Mouse (Mus musculus): Measurements from ENCODE around the gene Agbl1.
A peak's percentile ranks its signal among the peaks of the same experiment; 100 is the strongest.

The Agbl1 gene

DNA sequence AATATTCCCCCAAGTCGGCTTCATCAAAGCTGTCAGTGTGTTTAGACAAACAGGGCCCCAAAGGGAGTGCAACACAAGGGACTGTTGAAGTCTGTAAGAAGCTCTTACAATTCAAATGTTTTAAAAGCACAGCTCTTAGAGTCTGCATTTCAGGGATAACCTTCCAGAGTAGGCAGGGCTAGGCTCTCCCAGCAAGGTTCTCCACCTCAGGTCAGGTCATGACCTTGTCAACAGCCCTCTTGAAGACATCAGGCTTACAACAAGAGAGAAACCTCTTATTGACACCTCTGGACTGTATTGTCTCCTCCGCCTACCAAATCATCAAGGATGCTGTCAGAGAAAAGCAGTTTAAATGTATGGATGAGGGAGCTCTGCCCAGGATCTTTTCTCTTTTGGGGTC lies 692.0 kb downstream of the Agbl1 start:
- no peak for DNase-seq (ENCODE audit: low read depth, low spot score)

DNA sequence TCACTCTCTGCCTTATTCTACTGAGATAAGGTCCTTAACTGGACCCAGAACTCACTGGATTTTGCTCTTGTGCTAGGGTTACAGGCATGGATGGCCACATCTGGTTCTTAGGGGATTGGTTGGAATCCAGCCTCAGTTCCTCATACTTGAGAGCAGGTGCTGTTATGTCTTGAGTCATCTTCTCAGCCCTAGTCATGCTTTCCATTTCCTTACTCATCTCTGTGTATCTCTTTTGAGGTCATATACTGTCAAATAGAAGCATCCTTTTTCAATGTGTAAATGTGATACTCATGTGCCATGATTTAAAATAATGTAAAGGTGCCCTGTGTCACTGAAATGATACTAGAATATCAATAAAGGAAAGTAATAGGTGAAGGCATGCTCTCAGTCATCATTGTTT lies 705.5 kb downstream of the Agbl1 start:
- DNase-seq (ENCODE audit: low read depth, low spot score): no peak

DNA sequence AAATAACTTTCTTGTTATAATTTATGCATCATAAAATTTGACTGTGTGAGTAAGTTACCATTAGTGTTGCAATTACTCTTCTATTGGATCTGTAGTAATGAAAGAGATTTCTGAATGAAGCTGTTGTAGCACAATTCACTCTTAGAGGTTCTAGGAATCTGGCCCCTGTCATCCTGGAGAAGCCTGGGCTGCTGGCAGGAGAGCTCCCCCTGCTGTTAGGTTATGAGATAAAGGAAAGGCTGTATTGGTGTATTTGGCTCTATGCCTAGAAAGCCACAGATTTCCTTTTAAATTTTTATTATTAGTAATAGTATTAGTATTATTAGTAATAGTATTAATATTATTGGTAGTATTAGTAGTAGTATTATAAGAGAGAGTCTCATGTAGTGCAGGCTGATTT lies 711.8 kb downstream of the Agbl1 start:
- peak; percentile 26 for DNase-seq (ENCODE audit: low read depth, low spot score)

DNA sequence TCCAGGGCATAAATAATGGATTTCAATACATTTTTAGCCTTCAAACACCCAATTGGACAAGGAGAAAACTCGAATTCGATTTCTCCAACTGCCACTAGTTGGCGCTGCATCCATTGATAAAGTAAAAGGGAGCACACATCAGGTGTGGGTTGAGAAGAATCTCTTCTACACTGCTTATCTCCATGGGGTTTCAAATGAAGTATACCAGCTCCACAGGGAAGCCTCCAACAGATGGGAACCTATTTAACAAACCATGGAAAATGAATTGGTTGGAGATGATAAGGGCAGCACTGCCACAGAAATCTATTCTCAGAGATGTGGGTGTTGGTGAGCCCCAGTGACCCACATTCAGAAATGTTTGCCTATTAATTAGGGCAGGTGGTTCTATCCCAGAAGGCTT lies 741.6 kb downstream of the Agbl1 start:
- no peak for DNase-seq (ENCODE audit: low read depth, low spot score)

DNA sequence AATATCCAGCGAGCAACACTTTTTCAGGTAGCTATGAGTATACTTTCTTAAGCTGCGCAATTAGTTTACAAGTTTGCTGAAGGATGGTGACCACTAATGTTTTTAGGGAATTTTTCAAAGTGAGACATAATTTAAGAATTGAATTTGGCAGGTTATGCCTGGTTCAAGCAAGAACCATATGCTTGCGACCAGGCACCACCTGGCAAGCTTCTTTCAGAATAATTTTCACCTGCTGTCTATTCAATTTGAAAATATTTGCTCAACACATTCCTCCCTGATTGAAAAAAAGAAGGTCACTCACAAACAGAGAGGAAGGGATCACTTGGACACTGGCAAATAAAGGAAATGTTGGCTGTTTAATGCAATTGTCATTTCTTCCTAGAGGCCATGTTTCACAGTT lies 779.9 kb downstream of the Agbl1 start:
- DNase-seq (ENCODE audit: low read depth, low spot score): no peak

DNA sequence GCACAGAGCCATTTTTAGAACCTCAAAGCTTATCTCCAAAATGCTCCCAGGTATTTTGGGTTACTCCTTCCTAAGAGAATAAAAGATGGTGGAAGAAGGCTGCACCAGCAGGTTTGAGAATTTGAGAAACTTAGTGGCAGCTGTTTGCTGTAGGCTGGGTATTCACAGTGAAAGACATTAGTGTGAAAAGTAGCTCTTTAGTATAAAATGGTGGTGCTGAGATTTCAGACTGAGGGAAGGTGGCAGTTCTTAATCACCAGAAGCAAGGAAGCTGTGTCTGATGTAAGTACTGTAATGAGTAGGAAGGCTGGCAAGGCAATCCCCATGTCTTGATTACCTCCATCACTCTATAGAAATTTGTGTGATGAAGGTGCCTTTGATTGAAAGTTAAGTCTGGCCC lies 799.3 kb downstream of the Agbl1 start:
- DNase-seq (ENCODE audit: low read depth, low spot score): no peak

DNA sequence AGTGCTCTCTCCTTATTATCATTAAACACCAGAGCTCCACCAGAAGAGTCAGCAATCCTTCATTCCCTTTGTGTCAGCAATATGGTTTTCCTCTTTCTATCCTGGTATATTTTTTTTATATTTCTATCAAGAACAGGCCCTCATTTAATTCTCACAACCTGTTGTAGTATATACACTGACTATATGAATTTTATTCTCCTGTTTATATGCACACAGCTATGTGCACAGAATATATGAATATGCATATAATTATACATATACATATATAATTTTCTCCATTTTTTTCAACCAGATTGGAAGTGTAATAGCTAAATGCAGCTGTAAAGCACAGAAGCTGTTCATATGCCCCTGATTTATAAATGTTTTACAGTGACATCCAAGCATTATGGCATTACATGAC lies 846.3 kb downstream of the Agbl1 start:
- DNase-seq (ENCODE audit: low read depth, low spot score): no peak

DNA sequence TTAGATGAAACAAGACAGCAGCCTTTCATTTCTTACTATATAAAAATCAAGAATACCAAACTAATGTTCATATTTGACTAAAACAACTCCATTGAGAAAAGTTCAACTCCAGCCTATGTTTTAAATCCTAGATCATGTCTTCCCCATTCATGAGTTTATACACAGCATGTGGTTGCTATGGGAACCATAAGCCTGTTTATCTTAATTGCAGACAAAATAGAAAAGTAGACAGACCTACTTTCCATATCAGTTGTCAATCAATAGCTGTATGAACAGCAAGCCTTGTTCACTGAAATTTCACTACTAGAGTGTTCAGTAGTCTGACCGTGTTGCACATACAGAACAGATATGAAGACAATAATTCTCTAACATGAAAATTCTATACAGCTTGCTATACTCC lies 857.6 kb downstream of the Agbl1 start:
- DNase-seq (ENCODE audit: low read depth, low spot score): no peak

DNA sequence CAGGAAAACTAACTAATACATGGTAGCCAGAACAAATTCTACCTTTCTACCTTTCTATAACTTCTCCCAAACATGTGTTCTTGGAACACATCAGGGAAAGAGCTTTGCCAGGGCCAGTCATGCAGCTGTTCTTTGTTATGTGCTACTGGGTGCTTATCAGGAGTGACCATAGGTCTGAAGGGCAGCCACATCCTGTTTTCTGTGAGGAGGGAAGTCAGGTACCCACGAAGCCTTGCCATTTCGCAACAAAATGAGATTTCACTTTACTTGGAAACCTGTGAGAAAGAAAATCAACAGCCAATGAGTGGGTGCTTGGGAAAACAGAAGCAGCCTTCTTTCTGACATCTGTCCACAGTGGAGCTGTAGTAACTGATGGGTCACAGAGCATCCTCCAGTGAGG lies 865.5 kb downstream of the Agbl1 start:
- no peak for DNase-seq (ENCODE audit: low read depth, low spot score)

DNA sequence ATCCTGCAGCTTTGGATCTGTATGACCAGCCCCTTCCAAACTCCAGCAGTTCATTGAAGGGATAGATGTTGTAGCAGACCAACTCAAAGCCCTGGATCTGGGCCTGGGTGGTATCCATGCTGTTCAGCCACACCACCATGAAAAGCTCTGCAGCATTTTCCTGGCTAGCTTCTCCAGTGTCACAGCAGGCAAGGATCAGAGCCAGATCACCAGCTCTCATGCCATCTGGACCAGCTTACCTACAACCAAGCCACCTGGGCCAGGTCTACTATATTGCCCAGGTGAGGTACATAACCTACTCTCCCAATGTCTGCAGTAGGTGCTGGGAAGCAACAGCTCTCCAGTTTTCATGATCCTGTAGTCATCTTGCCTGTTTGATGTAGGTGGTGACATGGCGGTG lies 884.3 kb downstream of the Agbl1 start:
- DNase-seq (ENCODE audit: low read depth, low spot score): no peak

DNA sequence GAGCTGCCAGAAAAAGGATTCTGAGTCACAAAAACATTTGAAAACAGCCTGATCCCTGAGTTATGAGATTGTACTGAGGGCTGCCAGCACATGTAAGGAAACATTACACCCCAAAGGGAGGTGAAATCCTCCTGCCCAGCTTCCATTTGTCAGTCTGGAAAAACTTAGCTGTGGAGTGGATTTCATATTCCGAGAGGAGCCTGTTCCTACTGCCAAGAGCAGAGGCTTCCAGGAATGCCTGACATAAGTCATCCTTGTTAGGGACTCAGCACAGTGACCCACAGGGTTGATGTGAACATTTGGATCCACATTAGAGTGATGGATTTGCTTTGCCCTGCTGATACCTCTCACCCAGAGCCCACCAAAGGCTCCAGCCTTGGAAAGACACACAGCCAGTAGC lies 899.4 kb downstream of the Agbl1 start:
- no peak for DNase-seq (ENCODE audit: low read depth, low spot score)

DNA sequence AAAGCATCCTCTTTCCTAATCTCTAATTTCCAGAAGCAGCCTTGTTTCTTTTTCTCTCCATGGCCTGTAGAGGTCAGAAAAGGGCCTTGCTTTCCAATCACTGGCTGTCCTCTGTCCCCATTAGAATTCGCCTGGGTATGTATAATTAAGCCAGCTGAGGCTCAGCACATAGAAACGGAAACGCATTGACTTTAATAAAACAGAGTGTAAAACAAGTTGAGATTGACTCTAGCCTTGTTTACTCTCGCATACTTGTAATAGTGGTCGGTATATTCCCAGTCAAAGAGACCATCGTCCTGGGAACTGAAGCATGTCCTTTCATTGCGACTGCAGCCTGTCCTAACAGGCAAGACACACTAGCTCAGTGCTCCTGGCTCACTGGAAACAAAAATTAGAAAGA lies 902.3 kb downstream of the Agbl1 start:
- no peak for DNase-seq (ENCODE audit: low read depth, low spot score)

DNA sequence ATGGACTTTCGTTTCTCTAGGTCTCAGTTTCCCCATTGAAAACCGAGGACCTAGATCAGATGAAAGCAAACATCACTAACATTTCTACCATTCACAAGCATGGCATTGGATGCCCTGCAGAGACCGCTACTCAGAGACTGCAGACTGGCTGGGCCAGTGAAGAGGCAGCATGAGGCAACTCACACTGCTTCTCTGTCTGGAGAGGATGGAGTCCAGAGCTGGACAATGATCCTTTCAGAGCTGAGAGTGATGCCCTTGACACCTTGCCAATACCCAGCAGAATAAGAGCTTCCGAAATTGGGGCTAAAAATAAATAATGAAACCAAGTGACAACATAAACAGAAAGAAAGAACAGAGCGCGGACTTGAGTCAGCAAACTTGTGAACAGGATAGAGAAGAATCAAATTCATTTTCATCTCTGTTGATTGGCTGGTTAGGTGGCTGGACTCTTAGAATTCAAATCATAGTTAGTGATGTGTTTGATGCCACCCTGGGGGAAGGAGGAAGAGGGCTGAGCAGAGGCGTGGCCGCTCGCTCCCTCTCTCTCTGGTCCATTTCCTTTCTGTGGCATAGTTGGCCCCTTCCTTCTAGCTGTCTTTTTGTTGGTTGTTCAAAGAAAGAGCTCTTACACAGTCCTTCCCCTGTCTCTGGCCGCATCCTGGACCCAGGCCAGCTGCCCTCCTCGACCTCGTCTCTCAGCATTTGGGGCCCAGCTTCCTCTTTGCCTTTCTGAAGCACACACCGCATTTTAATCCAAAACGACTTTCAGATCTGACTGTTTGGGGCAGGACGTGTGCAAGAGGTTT lies 903.1 kb downstream of the Agbl1 start:
- no peak for DNase-seq (ENCODE audit: low read depth, low spot score)

DNA sequence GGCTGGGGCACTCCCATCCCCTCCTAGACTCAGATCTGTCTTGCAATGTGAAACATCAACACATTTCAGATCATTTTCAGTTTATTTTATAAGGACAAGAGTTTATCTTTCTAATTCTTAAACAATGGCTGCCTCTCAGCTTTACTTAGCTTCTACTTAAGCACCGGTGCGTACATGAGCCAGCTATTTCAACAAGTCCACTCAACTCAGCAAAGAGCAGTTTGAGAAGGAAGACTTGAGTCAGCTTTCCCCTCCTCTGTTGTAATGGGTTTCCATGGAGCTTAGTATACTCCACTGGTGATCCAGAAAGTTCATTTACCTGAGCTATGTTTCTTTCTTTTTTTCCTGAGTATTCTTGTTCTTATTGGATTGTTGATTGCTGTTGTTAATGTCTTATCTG lies 905.2 kb downstream of the Agbl1 start:
- DNase-seq (ENCODE audit: low read depth, low spot score): no peak

DNA sequence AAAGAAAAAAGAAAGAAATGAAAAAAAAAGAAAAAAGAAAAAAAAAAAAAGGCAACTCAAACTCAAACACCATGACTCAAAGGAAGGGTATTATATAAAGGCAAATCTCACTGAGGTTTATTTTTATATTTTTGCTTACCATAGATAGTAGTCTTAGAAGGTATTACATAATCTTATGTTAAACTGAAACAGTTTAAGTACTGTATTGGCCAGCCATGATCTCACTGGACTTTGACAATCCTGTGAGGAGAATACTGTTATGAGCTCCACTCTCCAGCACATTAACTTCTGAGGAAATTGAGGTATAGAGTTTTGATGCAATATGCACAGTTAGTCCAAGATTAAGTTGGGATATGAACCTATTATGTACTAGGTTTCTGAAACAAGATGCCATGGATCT lies 909.0 kb downstream of the Agbl1 start:
- DNase-seq (ENCODE audit: low read depth, low spot score): no peak

DNA sequence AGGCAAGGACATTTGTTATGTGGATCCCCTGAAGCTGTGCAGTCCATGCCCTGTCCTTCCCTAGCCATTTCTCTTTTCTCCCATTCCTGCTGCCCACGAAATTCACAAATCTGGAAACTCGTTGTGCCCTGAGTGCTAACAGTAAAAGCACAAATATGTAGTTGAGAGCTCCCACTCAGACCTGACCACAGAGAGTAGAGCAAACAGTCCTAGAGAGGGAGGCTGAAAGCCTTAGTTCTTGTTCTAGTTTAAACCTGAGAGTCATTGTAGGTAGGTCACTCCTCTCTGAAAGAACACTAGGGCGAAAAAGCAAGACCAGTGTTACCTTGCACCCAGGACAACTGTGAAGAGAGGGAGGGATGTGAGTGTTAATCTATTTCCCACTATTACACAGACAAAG lies 917.8 kb downstream of the Agbl1 start:
- DNase-seq (ENCODE audit: low read depth, low spot score): no peak

DNA sequence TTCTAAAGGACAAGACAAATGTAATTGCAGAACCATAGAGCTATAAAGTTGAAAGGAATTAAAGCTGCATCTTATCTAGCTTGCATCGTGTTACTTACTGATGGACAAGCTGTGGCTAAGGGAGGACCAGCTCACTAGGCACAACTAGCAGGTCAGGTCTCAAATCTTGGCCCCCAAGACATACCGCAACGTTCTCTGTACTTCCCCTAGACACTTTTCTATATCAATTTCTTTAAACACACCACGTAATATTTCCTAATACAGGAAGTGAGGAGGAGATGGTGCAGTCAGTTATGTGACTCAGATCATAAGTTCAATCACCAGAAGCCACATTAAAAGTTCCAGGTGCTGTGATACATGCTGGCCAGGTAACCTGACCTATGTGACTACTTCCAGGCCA lies 919.1 kb downstream of the Agbl1 start:
- no peak for DNase-seq (ENCODE audit: low read depth, low spot score)

DNA sequence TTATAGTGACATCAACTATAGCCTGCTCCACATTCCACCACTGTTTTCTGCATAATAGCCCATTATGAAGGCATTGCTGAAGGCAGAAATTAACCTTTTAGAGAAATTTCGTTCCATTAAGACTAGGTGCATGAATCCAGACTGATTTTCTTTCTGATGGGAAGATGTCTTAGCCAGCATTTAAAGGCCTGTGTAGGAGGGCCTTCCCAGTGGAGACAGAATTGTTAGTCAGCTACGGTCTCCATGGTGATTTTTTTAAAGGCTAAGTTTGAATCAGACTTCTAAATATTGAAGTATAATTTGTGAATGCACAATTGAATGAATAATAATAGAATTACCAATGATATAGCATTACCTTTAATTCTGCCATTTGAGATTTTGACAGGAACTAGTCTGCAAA lies 920.2 kb downstream of the Agbl1 start:
- no peak for DNase-seq (ENCODE audit: low read depth, low spot score)

DNA sequence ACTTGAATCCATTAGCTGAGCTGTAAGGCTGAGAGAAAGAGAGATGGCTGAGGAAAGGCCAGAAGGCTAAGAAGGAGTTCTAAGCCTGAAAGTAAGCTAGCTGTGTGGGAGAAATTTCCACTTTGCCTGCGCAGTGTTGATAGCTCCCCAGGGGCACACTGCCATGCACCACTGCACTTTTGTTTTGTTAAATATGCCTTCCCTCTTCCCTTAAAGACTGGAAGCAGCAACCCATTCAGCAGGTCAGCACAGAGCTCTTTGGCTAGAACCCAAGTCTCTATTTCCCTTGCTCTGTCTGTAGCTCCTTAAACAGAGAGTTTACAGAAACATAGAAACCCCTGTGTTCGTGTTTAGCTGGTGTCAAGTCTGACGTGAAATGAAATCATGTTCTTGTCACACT lies 922.7 kb downstream of the Agbl1 start:
- no peak for DNase-seq (ENCODE audit: low read depth, low spot score)

DNA sequence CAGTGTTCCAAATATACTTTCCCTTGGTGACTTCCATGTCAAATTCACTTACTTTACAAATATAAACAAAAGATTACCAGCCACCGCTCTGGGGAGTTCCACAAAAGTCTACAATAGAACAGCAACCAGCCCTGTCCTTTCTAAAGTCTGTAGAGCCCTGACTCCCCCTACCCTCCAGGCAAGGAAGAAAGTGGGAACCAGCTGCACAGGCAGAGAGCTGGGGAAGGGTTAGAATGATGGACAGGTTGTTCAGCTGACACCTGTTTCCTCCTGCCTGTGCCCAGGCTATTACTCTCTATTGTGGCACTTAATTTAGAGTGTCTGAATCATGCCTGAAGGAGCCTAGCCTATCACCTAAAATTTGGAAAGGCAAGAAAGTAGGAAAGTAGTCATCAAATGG lies 923.2 kb downstream of the Agbl1 start:
- no peak for DNase-seq (ENCODE audit: low read depth, low spot score)

DNA sequence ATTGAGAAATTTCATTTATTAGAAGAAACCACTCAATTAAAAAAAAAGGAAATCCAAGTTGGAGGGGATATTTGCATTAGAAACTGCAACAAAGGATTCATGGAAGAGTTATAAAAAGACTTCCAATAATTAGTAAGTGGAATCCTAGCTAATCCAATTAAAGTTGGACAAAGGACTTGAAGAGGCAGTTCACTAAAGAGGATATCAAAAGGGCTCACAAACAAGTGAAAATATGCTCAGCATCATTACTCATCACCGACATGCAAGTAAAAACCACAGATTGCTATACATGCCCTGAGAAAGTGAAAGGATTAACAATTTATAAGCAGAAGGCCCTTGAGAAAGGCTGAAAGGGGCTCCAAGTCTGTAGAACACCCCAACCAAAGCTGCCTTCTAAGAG lies 935.2 kb downstream of the Agbl1 start:
- DNase-seq (ENCODE audit: low read depth, low spot score): no peak
